Comparison of ENCODE assay signal across 7 mouse cellular contexts in the genomic region with DNA sequence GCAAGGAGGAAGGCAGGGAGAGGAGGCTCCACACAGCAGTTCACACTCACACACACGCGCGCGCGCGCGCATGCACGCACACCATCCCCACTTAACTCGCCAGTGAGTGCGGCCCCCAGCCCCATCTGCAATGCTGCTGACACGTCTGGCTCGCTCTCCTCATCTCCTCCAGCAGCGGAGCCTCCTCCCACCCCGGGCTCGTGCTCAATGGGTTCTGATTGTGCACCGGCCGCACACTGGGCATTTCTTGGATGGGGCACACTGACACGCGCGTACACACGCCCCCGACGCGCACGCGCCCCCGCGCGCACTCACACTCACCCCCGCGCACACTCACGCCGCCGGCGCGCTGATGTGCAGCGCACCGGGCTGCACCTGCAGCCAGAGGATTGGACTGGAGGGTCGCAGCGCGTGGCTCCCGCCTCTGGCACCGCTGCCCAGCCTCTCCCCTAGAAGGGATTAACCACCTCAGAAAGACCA. TPM values are rescaled to one million over a fixed set of nuclear protein-coding genes. Genes with fewer than 3 reads are reported as not detected.
DNase-seq lines count a peak whose midpoint lies in the region; ATAC-seq and TF ChIP-seq lines count a peak whose summit lies in the region.

No protein-coding gene starts in this region.

- H3K4me2 ChIP-seq in embryonic facial prominence, embryonic 14.5 days (ENCODE audit: low read depth, low read length) = peak overlapping the region; percentile 97
- H3K4me2 ChIP-seq in intestine, embryonic 15.5 days (replicated peaks) = peak overlapping the region; percentile 96

- H3K4me1 ChIP-seq in embryonic facial prominence, embryonic 14.5 days (ENCODE audit: control insufficient read depth, insufficient read depth, low read length) = 0 out of 2 replicates have a peak, but pooled peaks cover 6% of the 10 kb centered on the region
- H3K4me1 ChIP-seq in intestine, embryonic 15.5 days (replicated peaks) = peaks cover 9% of the 10 kb centered on the region
- no peaks in the 10 kb centered on the region for H3K4me1 ChIP-seq in liver, adult 2 months (ENCODE audit: control insufficient read depth, insufficient read depth, low read length)

- peaks cover 39% of the 10 kb centered on the region for H3K27me3 ChIP-seq in embryonic facial prominence, embryonic 14.5 days (replicated peaks; ENCODE audit: control insufficient read depth, insufficient read depth, low read length)
- peaks cover 33% of the 10 kb centered on the region for H3K27me3 ChIP-seq in intestine, embryonic 15.5 days (replicated peaks)
- no peaks in the 10 kb centered on the region for H3K27me3 ChIP-seq in liver, adult 2 months (ENCODE audit: control insufficient read depth, insufficient read depth, low read length)

- H3K27ac ChIP-seq in embryonic facial prominence, embryonic 14.5 days (replicated peaks; ENCODE audit: low read depth, low read length) = no peak overlapping the region; the same call in 1 of the 2 replicates
- no peak overlapping the region for H3K27ac ChIP-seq in intestine, embryonic 15.5 days
- no peak overlapping the region for H3K27ac ChIP-seq in liver, adult 2 months (replicated peaks; ENCODE audit: insufficient read depth, low read depth, low read length)

- peak overlapping the region; percentile 54 for H3K9ac ChIP-seq in embryonic facial prominence, embryonic 14.5 days (ENCODE audit: low read depth, low read length)
- no peak overlapping the region for H3K9ac ChIP-seq in intestine, embryonic 15.5 days
- H3K9ac ChIP-seq in liver, adult 2 months (ENCODE audit: low read depth, low read length) = no peak overlapping the region

- TF ChIP-seq POLR2A in liver, adult 2 months (IDR thresholded peaks at IDR 0.05; ENCODE audit: extremely low read depth, insufficient read depth, low read length) = no peak

- H3K79me2 ChIP-seq in liver, adult 2 months (ENCODE audit: control insufficient read depth, insufficient read depth, low read length) = no peaks in the 10 kb centered on the region

- no peak for TF ChIP-seq CTCF in liver, adult 2 months (IDR thresholded peaks at IDR 0.05; ENCODE audit: low read depth, low read length)

- peak; percentile 9 for DNase-seq in ovary, postnatal 14 days (ENCODE audit: low spot score)
- DNase-seq in ovary, postnatal 10 days (ENCODE audit: low spot score) = no peak
- peak; percentile 48 for DNase-seq in embryonic facial prominence, embryonic 14.5 days (ENCODE audit: low spot score)
- DNase-seq in liver, adult 2 months (ENCODE audit: extremely low read depth, low read depth, low spot score) = no peak
- DNase-seq in right cerebral cortex, postnatal 4 days = peak; percentile 86

- H3K4me3 ChIP-seq in embryonic facial prominence, embryonic 14.5 days (ENCODE audit: low read depth, low read length) = peak overlapping the region; percentile 53
- peak overlapping the region; percentile 44 for H3K4me3 ChIP-seq in intestine, embryonic 15.5 days (replicated peaks)
- H3K4me3 ChIP-seq in liver, adult 2 months (ENCODE audit: insufficient read depth, low read depth, low read length) = peak overlapping the region; percentile 18; the same call in 1 of the 2 replicates

- no peaks in the 10 kb centered on the region for H3K36me3 ChIP-seq in embryonic facial prominence, embryonic 14.5 days (ENCODE audit: control insufficient read depth, insufficient read depth, low read length)
- H3K36me3 ChIP-seq in intestine, embryonic 15.5 days = no peaks in the 10 kb centered on the region
- no peaks in the 10 kb centered on the region for H3K36me3 ChIP-seq in liver, adult 2 months (ENCODE audit: control insufficient read depth, insufficient read depth, low read length)

- under 1% methylated on average over 25 of the region's 43 CpGs for WGBS in embryonic facial prominence, embryonic 14.5 days
- under 1% methylated on average over 43 of the region's 43 CpGs for whole genome bisulfite sequencing in intestine, embryonic 15.5 days
- WGBS in liver, adult 2 months = 1% methylated on average over 43 of the region's 43 CpGs

- ATAC-seq in embryonic facial prominence, embryonic 14.5 days (ENCODE audit: low read depth) = peak; percentile 70; the same call in 1 of the 2 replicates
- peak; percentile 45 for ATAC-seq in intestine, embryonic 15.5 days
- no peak for ATAC-seq in megakaryocyte, adult 5-6 weeks (ENCODE audit: poor library complexity, severe bottlenecking)

- no peaks in the 10 kb centered on the region for H3K9me3 ChIP-seq in embryonic facial prominence, embryonic 14.5 days (ENCODE audit: control insufficient read depth, low read length)
- H3K9me3 ChIP-seq in intestine, embryonic 15.5 days = no peaks in the 10 kb centered on the region

RNA-seq across cellular contexts. Expression of a gene that starts 1.1 kb away (rescaled TPM):
- 0.56 and 2.1 TPM in 2 replicates for polyA plus RNA-seq in embryonic facial prominence, embryonic 14.5 days (2014; fragmentation: Nextera tagmentation; extraction: Ambion mirVana)
- 0.10 and 0.60 TPM in 2 replicates for polyA plus RNA-seq in intestine, embryonic 15.5 days (2015; fragmentation: Nextera tagmentation; extraction: Ambion mirVana)
- total RNA-seq in liver, adult 2 months (2014; rRNA removed) = 0.09 and 0.13 TPM in 2 replicates
- polyA plus RNA-seq in liver, adult 2 months (2012; rRNA removed) = under 0.01 and 0.01 TPM in 2 replicates
- not detected in 2 replicates for total RNA-seq in megakaryocyte, adult 5-6 weeks (2015)
- not detected in 2 replicates for total RNA-seq in megakaryocyte, adult 5-6 weeks (2017)

Comparison
In these comparisons a context has a peak if more than half of its experiments do, and no peak if none do; other contexts are left out.
1. DNase-seq: peak in ovary, postnatal 14 days (single experiment), embryonic facial prominence, embryonic 14.5 days (single experiment) and right cerebral cortex, postnatal 4 days (single experiment); none in ovary, postnatal 10 days (single experiment) and liver, adult 2 months (single experiment).
2. Peak in every context shown above with its lines, with median percentiles within 50 percentile points of each other: H3K4me3 ChIP-seq.